Mouse (Mus musculus) lung, embryonic 14.5 days (tissue): ENCODE measurements around the gene Mocs1. TPM values are rescaled to one million over a fixed set of nuclear protein-coding genes. Genes with fewer than 3 reads are reported as not detected.

Source experiments
- ATAC-seq: fragments of 200-750 bp; cut with Nextera tagmentation; 2 replicates; pipeline ENCODE4 v1.8.0; 2017; ENCODE audit warnings: mild to moderate bottlenecking, moderate TSS enrichment, moderate library complexity; ENCODE audit not compliant: insufficient read depth
- DNase-seq: peaks from one replicate; pipeline ENCODE4 v3.0.0-alpha.2; 2015
- H3K27ac ChIP-seq: fragments of 300-500 bp; sonication (generic); 2 replicates; pipeline ENCODE4 v1.5.1; 2014; ENCODE audit warnings: low read depth, mild to moderate bottlenecking, moderate library complexity
- H3K27me3 ChIP-seq: fragments of 300-500 bp; sonication (generic); 2 replicates; pipeline ENCODE4 v1.6.1; 2014; ENCODE audit warnings: low read length, control low read depth; ENCODE audit not compliant: insufficient read depth
- H3K36me3 ChIP-seq: fragments of 300-500 bp; sonication (generic); 2 replicates; pipeline ENCODE4 v1.6.1; 2014; ENCODE audit warnings: control low read depth; ENCODE audit not compliant: insufficient read depth
- H3K4me1 ChIP-seq: fragments of 300-500 bp; sonication (generic); 2 replicates; pipeline ENCODE4 v1.6.1; 2014; ENCODE audit warnings: antibody characterized with exemption, control low read depth; ENCODE audit not compliant: insufficient read depth
- H3K4me2 ChIP-seq: fragments of 300-500 bp; sonication (generic); 2 replicates; pipeline ENCODE4 v1.6.1; 2014; ENCODE audit warnings: mild to moderate bottlenecking
- H3K4me3 ChIP-seq: fragments of 300-500 bp; sonication (generic); 2 replicates; pipeline ENCODE4 v1.5.1; 2014; ENCODE audit warnings: low read depth, low read length
- H3K9ac ChIP-seq: fragments of 300-500 bp; sonication (generic); 2 replicates; pipeline ENCODE4 v1.6.1; 2014
- H3K9me3 ChIP-seq: fragments of 300-500 bp; sonication (generic); 2 replicates; pipeline ENCODE4 v1.6.1; 2016; ENCODE audit warnings: low read depth, low read length, control low read depth
- CTCF ChIP-seq: IDR thresholded peaks from 2 replicates; pipeline ENCODE4 v1.5.1; 2016; ENCODE audit warnings: antibody characterized with exemption, low read depth
- WGBS: fragments of 180-500 bp; shearing (Covaris S2); extraction: QIAGEN DNeasy Blood & Tissue Kit; methylation state at CpG from one replicate; pipeline ENCODE4 v1.1.7; 2014; 5-methylcytosine and 5-hydroxymethylcytosine counted together
- polyA plus RNA-seq: library from polyadenylated mRNA; unstranded; fragments of >200 nt; fragmentation: Nextera tagmentation; extraction: Ambion mirVana; gene quantifications from 2 replicates; pipeline ENCODE4 v1.2.1, GENCODE M21; 2014

Gene Mocs1
- polyA plus RNA-seq, 1 experiment from 2014 or later: 8.0 TPM

DNA sequence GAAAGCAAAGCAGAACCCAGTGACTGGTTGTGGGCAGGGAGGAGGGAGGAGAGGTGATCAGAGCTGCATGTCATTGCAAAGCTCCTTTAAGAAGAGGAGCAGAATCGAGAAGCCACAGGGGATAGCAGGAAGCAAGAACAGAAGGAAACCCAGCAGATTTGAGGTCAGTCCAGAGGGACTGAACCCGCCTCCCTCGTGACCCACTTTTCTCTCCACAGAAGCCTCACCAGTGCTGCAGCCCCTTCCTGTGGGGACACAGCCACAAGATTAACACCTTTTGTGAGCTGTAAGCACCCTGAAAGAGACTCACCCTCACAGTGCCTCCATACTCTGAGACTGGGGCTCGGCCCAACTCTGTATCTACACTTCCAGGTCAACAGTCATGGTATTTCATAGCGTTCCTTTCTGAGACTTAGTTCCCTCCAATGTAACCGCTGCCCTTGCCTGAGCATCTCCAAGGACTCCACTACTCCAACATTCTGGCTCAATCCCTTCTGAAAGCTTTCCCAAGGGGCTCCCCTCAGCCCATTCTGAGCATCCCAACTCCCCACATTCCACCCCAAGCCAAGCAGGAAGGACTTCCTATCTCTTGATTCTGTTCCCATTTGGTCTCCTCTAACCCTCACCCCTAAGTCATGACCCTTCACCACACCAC is 75.2 kb downstream of the Mocs1 start:
- Histone ChIP-seq H3K4me3 (no peak overlapping the region), H3K36me3 (no peaks in the 10 kb centered on the region), H3K27ac (no peak overlapping the region), H3K9ac (no peak overlapping the region), H3K27me3 (no peaks in the 10 kb centered on the region), H3K4me2 (no peak overlapping the region), H3K9me3 (no peaks in the 10 kb centered on the region), H3K4me1 (no peaks in the 10 kb centered on the region)
- 71% methylated on average over 6 of the region's 6 CpGs for WGBS
- no peak for DNase-seq
- no peak for ATAC-seq
- no peak for TF ChIP-seq CTCF

Other genes starting within 250 kb of the Mocs1 start
- gene Daam2, start 136.0 kb downstream of the Mocs1 start, polyA plus RNA-seq: 18.1 and 19.6 TPM in 2 replicates
- 4.1 and 4.8 TPM in 2 replicates for gene Kif6, start 186.8 kb downstream of the Mocs1 start, polyA plus RNA-seq